In genomic region chr4:148549106-148549505, GRCm38 (mm10) we compare ENCODE assay signal across 20 mouse cellular contexts. TPM values are rescaled to one million over a fixed set of nuclear protein-coding genes. Genes with fewer than 3 reads are reported as not detected.
"Had no signal": no experiment of that assay in that cellular context is flagged by ENCODE, and none has a peak within 500 bp of the region (broad histone marks: within the 10 kb centered on the region; RNA-seq: fewer than 3 reads in every experiment).

No protein-coding gene starts in this region.

- DNase-seq: liver; liver, embryonic 13.5 days; liver, postnatal 0 days; lung, adult 18-20 months; lung, adult 2 months; lung, embryonic 14.5 days; lung, postnatal 10 days; lung, postnatal 14 days; lung, postnatal 36 days; lung, postnatal 4 days; midbrain, embryonic 14.5 days had no signal

- ATAC-seq: liver, embryonic 12.5 days; liver, postnatal 0 days; lung, postnatal 0 days; midbrain, embryonic 13.5 days; midbrain, embryonic 15.5 days; midbrain, embryonic 16.5 days had no signal

RNA-seq across cellular contexts. Expression of gene Angptl7, which starts 48.8 kb away (rescaled TPM):
- total RNA-seq: megakaryocyte progenitor cell, adult 5-6 weeks; megakaryocyte, adult 5-6 weeks; megakaryocyte-erythroid progenitor cell, adult 5-6 weeks; monocyte, adult 5-6 weeks had no signal
